In the genomic region with DNA sequence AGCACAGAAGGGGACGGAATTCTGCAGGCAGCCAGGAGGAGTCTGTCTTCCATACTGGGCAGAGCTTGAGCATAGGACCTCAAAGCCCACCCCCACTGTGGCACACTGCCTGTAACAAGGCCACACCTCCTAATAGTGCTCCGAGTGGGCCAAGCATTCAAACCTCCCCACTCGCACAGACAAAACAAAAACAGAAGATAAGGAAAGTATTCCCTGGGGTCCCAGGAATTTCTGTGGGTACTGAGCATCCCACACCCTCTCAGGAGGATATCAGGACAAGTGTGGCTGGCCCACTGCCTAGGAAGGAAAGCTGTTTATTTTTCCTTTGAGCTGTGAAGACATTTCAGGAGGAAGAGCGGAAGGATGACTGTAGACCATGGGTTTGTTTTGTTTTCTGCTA, we compare ENCODE assay signal across 22 mouse cellular contexts.
DNase-seq lines count a peak whose midpoint lies in the region; ATAC-seq and TF ChIP-seq lines count a peak whose summit lies in the region.
"Had no signal": no experiment of that assay in that cellular context is flagged by ENCODE, and none has a peak within 500 bp of the region (broad histone marks: within the 10 kb centered on the region; RNA-seq: fewer than 3 reads in every experiment).

No protein-coding gene starts in this region.

- 30% methylated on average over 4 of the region's 4 CpGs for WGBS in lung, embryonic 14.5 days
- WGBS in lung, adult 2 months = 46% methylated on average over 4 of the region's 4 CpGs
- 23% methylated on average over 4 of the region's 4 CpGs for WGBS in heart, embryonic 12.5 days
- WGBS in hindbrain, embryonic 13.5 days = 72% methylated on average over 4 of the region's 4 CpGs

- no peaks in the 10 kb centered on the region for H3K9me3 ChIP-seq in lung, embryonic 14.5 days (ENCODE audit: low read depth, low read length)
- no peaks in the 10 kb centered on the region for H3K9me3 ChIP-seq in heart, embryonic 12.5 days (replicated peaks)
- H3K9me3 ChIP-seq in hindbrain, embryonic 13.5 days = no peaks in the 10 kb centered on the region
- H3K9me3 ChIP-seq: liver, embryonic 12.5 days; midbrain, embryonic 10.5 days; neural tube, embryonic 12.5 days had no signal

- no peak overlapping the region for H3K27ac ChIP-seq in lung, embryonic 14.5 days (ENCODE audit: low read depth)
- peak overlapping the region; percentile 68 for H3K27ac ChIP-seq in heart, embryonic 12.5 days (ENCODE audit: poor library complexity, severe bottlenecking)
- no peak overlapping the region for H3K27ac ChIP-seq in hindbrain, embryonic 13.5 days
- H3K27ac ChIP-seq: heart, adult 2 months; hindbrain, embryonic 14.5 days; left cerebral cortex, adult 2 months; liver, embryonic 12.5 days; macrophage; midbrain, embryonic 10.5 days; neural tube, embryonic 12.5 days had no signal

- no peaks in the 10 kb centered on the region for H3K27me3 ChIP-seq in lung, embryonic 14.5 days (ENCODE audit: insufficient read depth, low read length)
- no peaks in the 10 kb centered on the region for H3K27me3 ChIP-seq in heart, embryonic 12.5 days (replicated peaks)
- no peaks in the 10 kb centered on the region for H3K27me3 ChIP-seq in hindbrain, embryonic 13.5 days
- H3K27me3 ChIP-seq: liver, embryonic 12.5 days; neural tube, embryonic 12.5 days had no signal

- no peak overlapping the region for H3K9ac ChIP-seq in lung, embryonic 14.5 days
- H3K9ac ChIP-seq in heart, embryonic 12.5 days = no peak overlapping the region
- no peak overlapping the region for H3K9ac ChIP-seq in hindbrain, embryonic 13.5 days
- H3K9ac ChIP-seq: hindbrain, embryonic 14.5 days; liver, embryonic 12.5 days; neural tube, embryonic 12.5 days had no signal

- no peak for TF ChIP-seq POLR2A in lung, adult 2 months (IDR thresholded peaks at IDR 0.05; ENCODE audit: borderline replicate concordance, extremely low read depth, low read depth, low read length)
- no peak for TF ChIP-seq POLR2A in brain, embryonic 14.5 days (IDR thresholded peaks at IDR 0.05; ENCODE audit: borderline replicate concordance, extremely low read depth, insufficient read depth, insufficient read length, poor library complexity, severe bottlenecking)

- peaks cover 9% of the 10 kb centered on the region; the same call in 1 of the 2 replicates for H3K36me3 ChIP-seq in lung, embryonic 14.5 days (ENCODE audit: insufficient read depth)
- peaks cover 31% of the 10 kb centered on the region for H3K36me3 ChIP-seq in heart, embryonic 12.5 days
- peaks cover 16% of the 10 kb centered on the region for H3K36me3 ChIP-seq in hindbrain, embryonic 13.5 days
- H3K36me3 ChIP-seq: liver, embryonic 12.5 days had no signal

- TF ChIP-seq CTCF in lung, embryonic 14.5 days (IDR thresholded peaks at IDR 0.05; ENCODE audit: low read depth) = no peak
- TF ChIP-seq CTCF in lung, adult 2 months (IDR thresholded peaks at IDR 0.05; ENCODE audit: insufficient read depth, low read length) = no peak
- no peak for TF ChIP-seq CTCF in brain, embryonic 14.5 days (IDR thresholded peaks at IDR 0.05; ENCODE audit: borderline replicate concordance, extremely low read depth, insufficient read depth, insufficient read length)

- no peaks in the 10 kb centered on the region; the same call in 1 of the 2 replicates for H3K4me1 ChIP-seq in lung, embryonic 14.5 days (ENCODE audit: insufficient read depth)
- H3K4me1 ChIP-seq in lung, adult 2 months (ENCODE audit: control insufficient read depth, insufficient read depth, low read length) = no peaks in the 10 kb centered on the region
- H3K4me1 ChIP-seq in heart, embryonic 12.5 days (replicated peaks) = peaks cover 33% of the 10 kb centered on the region
- no peaks in the 10 kb centered on the region for H3K4me1 ChIP-seq in hindbrain, embryonic 13.5 days (replicated peaks)
- H3K4me1 ChIP-seq: liver, embryonic 12.5 days; midbrain, embryonic 10.5 days; neural tube, embryonic 12.5 days had no signal

- H3K4me3 ChIP-seq in lung, embryonic 14.5 days (ENCODE audit: low read depth, low read length) = no peak overlapping the region
- no peak overlapping the region for H3K4me3 ChIP-seq in lung, adult 2 months (replicated peaks; ENCODE audit: extremely low read depth, low read depth, low read length)
- H3K4me3 ChIP-seq in heart, embryonic 12.5 days = no peak overlapping the region
- H3K4me3 ChIP-seq in hindbrain, embryonic 13.5 days = no peak overlapping the region
- H3K4me3 ChIP-seq: heart, adult 2 months; left cerebral cortex, adult 2 months; liver, embryonic 12.5 days; midbrain, embryonic 10.5 days; neural tube, embryonic 12.5 days had no signal

- ATAC-seq in lung, embryonic 14.5 days (ENCODE audit: insufficient read depth) = peak; percentile 81
- ATAC-seq in heart, embryonic 12.5 days (ENCODE audit: insufficient number of reproducible peaks, low FRiP score) = peak; percentile 79
- no peak for ATAC-seq in hindbrain, embryonic 13.5 days (ENCODE audit: low FRiP score)
- no peak for ATAC-seq in monocyte, adult 5-6 weeks (replicated peaks; ENCODE audit: insufficient number of reproducible peaks, low FRiP score, low TSS enrichment, poor library complexity, severe bottlenecking)
- ATAC-seq: liver, embryonic 12.5 days had no signal

- H3K4me2 ChIP-seq in lung, embryonic 14.5 days = no peak overlapping the region
- H3K4me2 ChIP-seq in heart, embryonic 12.5 days = no peak overlapping the region
- no peak overlapping the region for H3K4me2 ChIP-seq in hindbrain, embryonic 13.5 days
- H3K4me2 ChIP-seq: hindbrain, embryonic 14.5 days; liver, embryonic 12.5 days; neural tube, embryonic 12.5 days had no signal

- peak; percentile 68 for DNase-seq in lung, embryonic 14.5 days
- no peak for DNase-seq in lung, adult 2 months
- DNase-seq in brain, embryonic 14.5 days (ENCODE audit: low read depth) = peak; percentile 35
- peak; percentile 19 for DNase-seq in heart, postnatal 4 days
- DNase-seq: B cell, adult 2 months; cerebellum, adult 2 months; cerebellum, postnatal 36 days; kidney, adult 9 months; kidney, postnatal 25 days; right cerebral cortex, postnatal 25 days; thymus, adult 18-20 months; thymus, postnatal 4 days had no signal

Comparison
In these comparisons a context has a peak if more than half of its experiments do, and no peak if none do; other contexts are left out.
1. ATAC-seq: peak in lung, embryonic 14.5 days (single experiment) and heart, embryonic 12.5 days (single experiment); none in hindbrain, embryonic 13.5 days (single experiment) and monocyte, adult 5-6 weeks (single experiment).